Mouse (Mus musculus): ENCODE data around the gene Gm7347. TPM values are rescaled to one million over a fixed set of nuclear protein-coding genes. Genes with fewer than 3 reads are reported as not detected.
"Not testable (repeated sequence)": the region's sequence is repeated elsewhere in the genome, so short reads cannot be mapped to it uniquely, and the experiment has no call there.

The Gm7347 gene
- polyA plus RNA-seq, 1 experiment from 2014 or later: not detected

DNA sequence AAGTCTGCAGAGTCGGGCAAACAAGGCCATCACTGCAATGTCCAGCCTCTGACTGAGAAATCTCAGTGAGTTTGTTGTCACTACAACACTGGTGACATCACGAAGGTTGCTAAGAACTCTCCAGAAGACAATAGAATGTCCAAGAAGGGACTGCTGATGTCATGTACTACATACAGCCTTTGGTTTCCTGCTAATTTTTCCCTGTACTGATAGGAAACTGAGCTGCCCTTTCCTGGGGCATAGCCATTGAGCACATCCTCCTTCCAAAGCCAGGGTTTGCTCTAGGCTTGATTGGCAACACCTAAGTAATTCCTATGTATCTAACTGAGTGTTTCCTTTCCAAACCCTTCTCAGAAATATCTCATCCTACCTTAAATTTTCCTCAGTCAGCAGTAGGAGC, 53.7 kb downstream of the Gm7347 start, which contains the start of gene Gm1979:
TSS of gene Gm1979 (minus strand) at position 101 of the 400 bp plus-strand sequence.
- H3K9me3 ChIP-seq (ENCODE audit: control insufficient read depth, low read length); H3K9ac ChIP-seq (ENCODE audit: low read length); H3K4me1 ChIP-seq (ENCODE audit: control insufficient read depth, insufficient read depth, low read length); H3K36me3 ChIP-seq (ENCODE audit: control insufficient read depth, insufficient read depth, low read length); H3K27me3 ChIP-seq (ENCODE audit: control insufficient read depth, insufficient read depth, low read length); H3K4me3 ChIP-seq (ENCODE audit: low read depth, low read length); H3K27ac ChIP-seq (ENCODE audit: low read depth, low read length); ATAC-seq (ENCODE audit: low FRiP score); DNase-seq (ENCODE audit: low spot score, missing footprints); H3K4me2 ChIP-seq: not testable (repeated sequence)
- 86% methylated on average over 1 of the region's 2 CpGs for WGBS

Other genes starting within 250 kb of the Gm7347 start
- gene Gm21663, start 116.2 kb downstream of the Gm7347 start, polyA plus RNA-seq (2014; fragmentation: Nextera tagmentation; extraction: Ambion mirVana): 0.06 TPM in 1 of 2 replicates, not detected in the other
- not detected in 2 replicates for gene Gm21671, start 104.2 kb downstream of the Gm7347 start, polyA plus RNA-seq (2014; fragmentation: Nextera tagmentation; extraction: Ambion mirVana)
- gene Gm21680, start 85.9 kb downstream of the Gm7347 start, polyA plus RNA-seq (2014; fragmentation: Nextera tagmentation; extraction: Ambion mirVana): not detected in 2 replicates
- gene Gm21698, start 69.9 kb downstream of the Gm7347 start, polyA plus RNA-seq (2014; fragmentation: Nextera tagmentation; extraction: Ambion mirVana): 0.08 TPM in 1 of 2 replicates, not detected in the other
- gene Gm1979, start 53.8 kb downstream of the Gm7347 start, polyA plus RNA-seq (2014; fragmentation: Nextera tagmentation; extraction: Ambion mirVana): 0.08 TPM in 1 of 2 replicates, not detected in the other
- gene Gm5862, start 35.7 kb downstream of the Gm7347 start, polyA plus RNA-seq (2014; fragmentation: Nextera tagmentation; extraction: Ambion mirVana): not detected in 2 replicates
- gene Speer4a, start 19.0 kb downstream of the Gm7347 start, polyA plus RNA-seq (2014; fragmentation: Nextera tagmentation; extraction: Ambion mirVana): 0.11 TPM in 1 of 2 replicates, not detected in the other
- not detected in 2 replicates for gene Gm10471, start 30.7 kb upstream of the Gm7347 start, polyA plus RNA-seq (2014; fragmentation: Nextera tagmentation; extraction: Ambion mirVana)
- gene 5031410I06Rik, start 46.8 kb upstream of the Gm7347 start, polyA plus RNA-seq (2014; fragmentation: Nextera tagmentation; extraction: Ambion mirVana): 0.11 TPM in 1 of 2 replicates, not detected in the other
- not detected in 2 replicates for gene Gm10220, start 62.8 kb upstream of the Gm7347 start, polyA plus RNA-seq (2014; fragmentation: Nextera tagmentation; extraction: Ambion mirVana)
- gene Gm7361, start 199.1 kb upstream of the Gm7347 start, polyA plus RNA-seq (2014; fragmentation: Nextera tagmentation; extraction: Ambion mirVana): 0.10 TPM in 1 of 2 replicates, not detected in the other

Measured in midbrain, embryonic 11.5 days (tissue).